Mouse (Mus musculus) kidney, adult 2 months (tissue): ENCODE measurements around the gene Sgsh. TPM values are rescaled to one million over a fixed set of nuclear protein-coding genes. Genes with fewer than 3 reads are reported as not detected.

Source experiments
- DNase-seq: peaks from one replicate; pipeline ENCODE4 v3.0.0; 2021
- H3K27ac ChIP-seq: fragments of 200-500 bp; 2 replicates; pipeline ENCODE4 v1.5.1; 2012; ENCODE audit warnings: low read depth, low read length, control low read depth, inconsistent platforms; ENCODE audit not compliant: insufficient read depth
- H3K27me3 ChIP-seq: fragments of 200-500 bp; replicated peaks from 2 replicates; pipeline ENCODE4 v1.6.1; 2012; ENCODE audit warnings: mild to moderate bottlenecking, moderate library complexity, low read length, inconsistent platforms; ENCODE audit not compliant: control insufficient read depth, insufficient read depth
- H3K36me3 ChIP-seq: fragments of 200-500 bp; 2 replicates; pipeline ENCODE4 v1.6.1; 2012; ENCODE audit warnings: mild to moderate bottlenecking, moderate library complexity, low read length, inconsistent platforms; ENCODE audit not compliant: control insufficient read depth, insufficient read depth
- H3K4me1 ChIP-seq: fragments of 200-500 bp; 2 replicates; pipeline ENCODE4 v1.6.1; 2011; ENCODE audit warnings: low read length; ENCODE audit not compliant: control insufficient read depth, insufficient read depth
- H3K4me3 ChIP-seq: fragments of 200-500 bp; 2 replicates; pipeline ENCODE4 v1.5.1; 2011; ENCODE audit warnings: mild to moderate bottlenecking, low read depth, low read length, control low read depth; ENCODE audit not compliant: insufficient read depth
- CTCF ChIP-seq: fragments of 200-500 bp; conservative IDR thresholded peaks from 2 replicates; pipeline ENCODE4 v1.5.1; 2011; ENCODE audit warnings: low read depth, mild to moderate bottlenecking, control low read depth, low read length, moderate library complexity, mixed read lengths; ENCODE audit not compliant: insufficient read depth, insufficient read length
- POLR2A ChIP-seq: fragments of 200-500 bp; IDR thresholded peaks from one replicate; pipeline ENCODE4 v1.6.1; 2011; ENCODE audit warnings: low read depth, low read length, control low read depth
- WGBS: fragments of 180-500 bp; shearing (Covaris S2); methylation state at CpG from one replicate; pipeline ENCODE4 v1.1.7; 2018; 5-methylcytosine and 5-hydroxymethylcytosine counted together
- polyA plus RNA-seq: library from polyadenylated mRNA; depleted of rRNA; stranded (reverse); fragments of >200 nt; gene quantifications from 2 replicates; pipeline ENCODE4 v1.2.3, GENCODE M21; 2012; rRNA removed

The Sgsh gene
- 24.8 and 28.8 TPM in 2 replicates for polyA plus RNA-seq

- no peaks in the 10 kb centered on the region for H3K27me3 ChIP-seq
- TF ChIP-seq POLR2A (no peak), CTCF (no peak)
- peaks cover 5% of the 10 kb centered on the region; the same call in 1 of the 2 replicates for H3K4me1 ChIP-seq
- peak; percentile 94 for DNase-seq
- H3K4me3 ChIP-seq: peak within 1 kb of the TSS; percentile 92
- H3K27ac ChIP-seq: peak within 1 kb of the TSS; percentile 61
- H3K36me3 ChIP-seq: no peaks in the 10 kb centered on the region
- WGBS: under 1% methylated on average over 40 of the region's 40 CpGs
Observed at GRCm38 (mm10) chr11:119355443-119356385, at the start of gene Sgsh, which contains the start of gene Slc26a11. Gene Sgsh (minus strand): TSS chr11:119355536. Gene Slc26a11 (plus strand): TSS chr11:119355557.

GRCm38 (mm10) chr11:119404627-119405026 is 49.3 kb upstream of the Sgsh start:
- H3K27ac ChIP-seq: no peak overlapping the region
- H3K4me3 ChIP-seq: no peak overlapping the region
- 75% methylated on average over 5 of the region's 5 CpGs for WGBS
- 0 out of 2 replicates have a peak, but pooled peaks cover 3% of the 10 kb centered on the region for H3K4me1 ChIP-seq
- TF ChIP-seq CTCF (peak; percentile 86), POLR2A (no peak)
- H3K27me3 ChIP-seq: no peaks in the 10 kb centered on the region
- H3K36me3 ChIP-seq: no peaks in the 10 kb centered on the region
- peak; percentile 49 for DNase-seq

GRCm38 (mm10) chr11:119402501-119403160 is 47.3 kb upstream of the Sgsh start:
- Histone ChIP-seq H3K27me3 (no peaks in the 10 kb centered on the region), H3K4me3 (no peak overlapping the region), H3K36me3 (no peaks in the 10 kb centered on the region), H3K4me1 (0 out of 2 replicates have a peak, but pooled peaks cover 3% of the 10 kb centered on the region), H3K27ac (no peak overlapping the region; the same call in 1 of the 2 replicates)
- 64% methylated on average over 11 of the region's 11 CpGs for WGBS
- no peak for TF ChIP-seq CTCF
- no peak for TF ChIP-seq POLR2A
- peak; percentile 37 for DNase-seq

- Histone ChIP-seq H3K4me3 (no peak overlapping the region), H3K36me3 (no peaks in the 10 kb centered on the region), H3K4me1 (peaks cover 12% of the 10 kb centered on the region; the same call in 1 of the 2 replicates), H3K27ac (no peak overlapping the region), H3K27me3 (no peaks in the 10 kb centered on the region)
- no peak for TF ChIP-seq CTCF
- no peak for TF ChIP-seq POLR2A
- WGBS: 80% methylated on average over 7 of the region's 7 CpGs
- DNase-seq: no peak
Observed at GRCm38 (mm10) chr11:119396461-119396860, 41.1 kb upstream of the Sgsh start.

- Histone ChIP-seq H3K4me3 (no peak overlapping the region), H3K27me3 (no peaks in the 10 kb centered on the region), H3K4me1 (peaks cover 12% of the 10 kb centered on the region; the same call in 1 of the 2 replicates), H3K36me3 (no peaks in the 10 kb centered on the region), H3K27ac (no peak overlapping the region)
- TF ChIP-seq CTCF (no peak), POLR2A (no peak)
- 58% methylated on average over 13 of the region's 13 CpGs for WGBS
- DNase-seq: no peak
Observed at GRCm38 (mm10) chr11:119395931-119396330, 40.6 kb upstream of the Sgsh start.

GRCm38 (mm10) chr11:119395394-119395793 is 40.1 kb upstream of the Sgsh start:
- H3K4me3 ChIP-seq: no peak overlapping the region
- WGBS: 56% methylated on average over 7 of the region's 7 CpGs

GRCm38 (mm10) chr11:119394210-119394609 is 38.9 kb upstream of the Sgsh start:
- 33% methylated on average over 6 of the region's 6 CpGs for WGBS
- no peak overlapping the region for H3K27ac ChIP-seq
- H3K4me3 ChIP-seq: peak overlapping the region; percentile 86
- H3K36me3 ChIP-seq: no peaks in the 10 kb centered on the region
- no peak for TF ChIP-seq POLR2A
- TF ChIP-seq CTCF: no peak
- no peaks in the 10 kb centered on the region for H3K27me3 ChIP-seq
- no peak for DNase-seq
- H3K4me1 ChIP-seq: peaks cover 12% of the 10 kb centered on the region

More at GRCm38 (mm10) chr11:119395394-119395793, 40.1 kb upstream of the Sgsh start:
- DNase-seq: no peak
- TF ChIP-seq POLR2A (no peak), CTCF (no peak)
- H3K27me3 ChIP-seq: no peaks in the 10 kb centered on the region
- H3K4me1 ChIP-seq: peaks cover 12% of the 10 kb centered on the region; the same call in 1 of the 2 replicates
- no peaks in the 10 kb centered on the region for H3K36me3 ChIP-seq
- no peak overlapping the region for H3K27ac ChIP-seq
